Mouse (Mus musculus) heart, postnatal 0 days (tissue): ENCODE measurements at regions not wholly inside any gene's neighbourhood (a gene's known extent, or its start where the extent isn't known, plus 50 kb on each side); places are given as distances from the start of the nearest gene placed in this dataset.

ENCODE experiments used
- CTCF ChIP-seq: IDR thresholded peaks from 2 replicates; pipeline ENCODE4 v1.5.1; 2016; ENCODE audit warnings: antibody characterized with exemption, control low read depth, low read depth
- EP300 ChIP-seq: IDR thresholded peaks from 2 replicates; pipeline ENCODE4 v1.6.1; 2016; ENCODE audit warnings: antibody characterized with exemption, low read depth

DNA sequence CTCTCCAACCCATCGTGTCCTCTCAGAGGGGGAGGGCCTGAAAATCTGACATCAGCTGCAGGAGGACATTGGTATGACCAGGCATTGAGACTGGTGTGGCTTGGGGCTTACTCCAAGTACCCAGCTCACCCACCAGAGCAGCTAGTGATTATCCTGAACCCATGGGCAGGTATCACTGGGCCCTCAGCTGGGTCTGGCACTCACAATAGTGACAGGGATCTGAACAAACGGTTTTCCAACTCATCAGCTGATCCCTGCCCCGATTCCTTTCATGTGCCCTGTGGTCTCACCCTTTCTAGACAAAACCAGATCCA is 211.2 kb downstream of the Gm26897 start:
- TF ChIP-seq CTCF (no peak), EP300 (no peak)
